Mouse (Mus musculus) ovary, postnatal 36 days (tissue): ENCODE data around the gene Rbms3.

Experiments used
- DNase-seq: peaks from one replicate; pipeline ENCODE4 v3.0.0; 2022; ENCODE audit warnings: low spot score, mixed read lengths

The Rbms3 gene

GRCm38 (mm10) chr9:117048641-117049040 lies 581.1 kb downstream of the Rbms3 start:
- DNase-seq = no peak

GRCm38 (mm10) chr9:117041993-117042366 lies 587.7 kb downstream of the Rbms3 start:
- DNase-seq = no peak

GRCm38 (mm10) chr9:117041291-117041992 lies 588.3 kb downstream of the Rbms3 start:
- DNase-seq = no peak

- DNase-seq = peak; percentile 34
These were observed 589.7 kb downstream of the Rbms3 start for GRCm38 (mm10) chr9:117039941-117040453.

- DNase-seq = no peak
These were observed 597.0 kb downstream of the Rbms3 start for GRCm38 (mm10) chr9:117032690-117033089.

- no peak for DNase-seq
These were observed 598.5 kb downstream of the Rbms3 start for GRCm38 (mm10) chr9:117031237-117031636.

GRCm38 (mm10) chr9:117030837-117031236 lies 598.9 kb downstream of the Rbms3 start:
- DNase-seq = peak; percentile 89

- DNase-seq = no peak
These were observed 599.8 kb downstream of the Rbms3 start for GRCm38 (mm10) chr9:117029953-117030352.

- DNase-seq = no peak
These were observed 601.1 kb downstream of the Rbms3 start for GRCm38 (mm10) chr9:117028586-117028985.

GRCm38 (mm10) chr9:117022086-117022485 lies 607.6 kb downstream of the Rbms3 start:
- no peak for DNase-seq

GRCm38 (mm10) chr9:117021506-117021905 lies 608.2 kb downstream of the Rbms3 start:
- DNase-seq = no peak

- no peak for DNase-seq
These were observed 609.5 kb downstream of the Rbms3 start for GRCm38 (mm10) chr9:117020216-117020615.

- no peak for DNase-seq
These were observed 611.0 kb downstream of the Rbms3 start for GRCm38 (mm10) chr9:117018741-117019163.

GRCm38 (mm10) chr9:117018301-117018700 lies 611.4 kb downstream of the Rbms3 start:
- no peak for DNase-seq

- DNase-seq = no peak
These were observed 613.0 kb downstream of the Rbms3 start for GRCm38 (mm10) chr9:117016605-117017319.

- DNase-seq = no peak
These were observed 616.3 kb downstream of the Rbms3 start for GRCm38 (mm10) chr9:117013386-117013785.

- DNase-seq = no peak
These were observed 618.9 kb downstream of the Rbms3 start for GRCm38 (mm10) chr9:117010801-117011200.

- no peak for DNase-seq
These were observed 621.5 kb downstream of the Rbms3 start for GRCm38 (mm10) chr9:117008194-117008593.

- no peak for DNase-seq
These were observed 627.6 kb downstream of the Rbms3 start for GRCm38 (mm10) chr9:117002083-117002482.

- DNase-seq = no peak
These were observed 630.5 kb downstream of the Rbms3 start for GRCm38 (mm10) chr9:116999186-116999585.

GRCm38 (mm10) chr9:116990321-116990720 lies 639.4 kb downstream of the Rbms3 start:
- DNase-seq = no peak

- DNase-seq = no peak
These were observed 648.9 kb downstream of the Rbms3 start for GRCm38 (mm10) chr9:116980801-116981200.

GRCm38 (mm10) chr9:116977428-116977827 lies 652.3 kb downstream of the Rbms3 start:
- DNase-seq = no peak
